In the genomic region with DNA sequence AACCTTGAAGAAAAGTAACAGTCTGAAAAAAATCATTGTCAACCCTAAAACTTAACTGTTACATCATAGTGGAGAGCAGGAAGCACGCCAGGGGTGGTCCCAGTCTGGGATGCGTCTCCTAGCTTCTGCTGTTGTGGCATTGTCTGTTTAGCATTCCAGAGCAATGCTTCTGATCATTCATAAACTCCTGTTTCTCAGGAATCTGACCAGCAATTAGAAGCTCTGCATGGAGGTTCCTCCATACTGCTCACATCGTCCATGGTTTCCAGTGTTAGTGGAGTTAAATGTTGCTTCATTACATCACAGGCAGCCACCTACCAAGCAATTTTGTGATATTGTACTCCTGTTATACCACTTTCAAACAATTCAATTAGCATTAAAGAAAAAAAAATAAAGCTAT, we compare ENCODE assay signal across 21 mouse cellular contexts.
DNase-seq lines count a peak whose midpoint lies in the region; ATAC-seq and TF ChIP-seq lines count a peak whose summit lies in the region.
"Had no signal": no experiment of that assay in that cellular context is flagged by ENCODE, and none has a peak within 500 bp of the region (broad histone marks: within the 10 kb centered on the region; RNA-seq: fewer than 3 reads in every experiment).

No protein-coding gene starts in this region.

- H3K4me1 ChIP-seq in midbrain, embryonic 10.5 days, result peaks cover 29% of the 10 kb centered on the region
- H3K4me1 ChIP-seq in midbrain, postnatal 0 days (ENCODE audit: insufficient read depth, low read length), result no peaks in the 10 kb centered on the region
- peaks cover 5% of the 10 kb centered on the region for H3K4me1 ChIP-seq in hindbrain, embryonic 14.5 days (replicated peaks; ENCODE audit: control insufficient read depth, insufficient read depth, low read length)
- H3K4me1 ChIP-seq in thymus, adult 2 months (replicated peaks; ENCODE audit: control insufficient read depth, insufficient read depth, low read length), result no peaks in the 10 kb centered on the region
- H3K4me1 ChIP-seq: embryonic facial prominence, embryonic 13.5 days; stomach, embryonic 15.5 days had no signal

- WGBS in midbrain, embryonic 10.5 days, result 48% methylated on average over 3 of the region's 3 CpGs
- WGBS in midbrain, postnatal 0 days, result 38% methylated on average over 3 of the region's 3 CpGs
- WGBS in hindbrain, embryonic 14.5 days, result 11% methylated on average over 3 of the region's 3 CpGs
- WGBS in thymus, adult 2 months, result 83% methylated on average over 3 of the region's 3 CpGs

- no peaks in the 10 kb centered on the region for H3K36me3 ChIP-seq in midbrain, embryonic 10.5 days
- no peaks in the 10 kb centered on the region for H3K36me3 ChIP-seq in midbrain, postnatal 0 days (ENCODE audit: insufficient read depth, low read length)
- H3K36me3 ChIP-seq in hindbrain, embryonic 14.5 days (replicated peaks; ENCODE audit: control insufficient read depth, insufficient read depth), result no peaks in the 10 kb centered on the region
- H3K36me3 ChIP-seq in thymus, adult 2 months (ENCODE audit: control insufficient read depth, insufficient read depth, low read length), result no peaks in the 10 kb centered on the region
- H3K36me3 ChIP-seq: embryonic facial prominence, embryonic 13.5 days; stomach, embryonic 15.5 days had no signal

- ATAC-seq in midbrain, postnatal 0 days (ENCODE audit: low FRiP score), result no peak
- ATAC-seq in hindbrain, embryonic 14.5 days (ENCODE audit: low FRiP score), result no peak
- ATAC-seq in megakaryocyte-erythroid progenitor cell, adult 5-6 weeks (replicated peaks; ENCODE audit: low FRiP score, low TSS enrichment, poor library complexity, severe bottlenecking), result no peak
- ATAC-seq: Patski had no signal

- no peak for TF ChIP-seq CTCF in midbrain, postnatal 0 days (IDR thresholded peaks at IDR 0.05)
- TF ChIP-seq CTCF in thymus, adult 2 months (IDR thresholded peaks at IDR 0.05; ENCODE audit: borderline replicate concordance, control insufficient read depth, extremely low read depth, insufficient read depth, low read length, poor library complexity), result no peak

- no peaks in the 10 kb centered on the region for H3K27me3 ChIP-seq in midbrain, embryonic 10.5 days (ENCODE audit: low read depth, poor library complexity, severe bottlenecking)
- H3K27me3 ChIP-seq in midbrain, postnatal 0 days (ENCODE audit: insufficient read depth, low read length), result no peaks in the 10 kb centered on the region
- H3K27me3 ChIP-seq in hindbrain, embryonic 14.5 days (ENCODE audit: control insufficient read depth, insufficient read depth, low read length), result no peaks in the 10 kb centered on the region
- no peaks in the 10 kb centered on the region for H3K27me3 ChIP-seq in thymus, adult 2 months (ENCODE audit: control insufficient read depth, insufficient read depth, low read length)
- H3K27me3 ChIP-seq: embryonic facial prominence, embryonic 13.5 days; Patski; stomach, embryonic 15.5 days had no signal

- no peak overlapping the region for H3K4me3 ChIP-seq in midbrain, embryonic 10.5 days
- H3K4me3 ChIP-seq in midbrain, postnatal 0 days (ENCODE audit: low read depth, low read length), result no peak overlapping the region
- no peak overlapping the region for H3K4me3 ChIP-seq in hindbrain, embryonic 14.5 days (replicated peaks; ENCODE audit: low read length)
- no peak overlapping the region for H3K4me3 ChIP-seq in thymus, adult 2 months (ENCODE audit: control insufficient read depth, insufficient read depth, low read length)
- H3K4me3 ChIP-seq: embryonic facial prominence, embryonic 13.5 days; heart, adult 2 months; myocyte; stomach, embryonic 15.5 days had no signal

- H3K4me2 ChIP-seq in midbrain, postnatal 0 days (ENCODE audit: low read depth, low read length, poor library complexity, severe bottlenecking), result no peak overlapping the region
- no peak overlapping the region for H3K4me2 ChIP-seq in hindbrain, embryonic 14.5 days (replicated peaks)
- H3K4me2 ChIP-seq: embryonic facial prominence, embryonic 13.5 days; liver, embryonic 11.5 days; stomach, embryonic 15.5 days had no signal

- H3K27ac ChIP-seq in midbrain, embryonic 10.5 days (replicated peaks), result peak overlapping the region; percentile 67
- no peak overlapping the region for H3K27ac ChIP-seq in midbrain, postnatal 0 days (ENCODE audit: low read depth, low read length)
- H3K27ac ChIP-seq in hindbrain, embryonic 14.5 days, result peak overlapping the region; percentile 60; the same call in 1 of the 2 replicates
- no peak overlapping the region for H3K27ac ChIP-seq in thymus, adult 2 months (ENCODE audit: control insufficient read depth, insufficient read depth, low read length)
- H3K27ac ChIP-seq: embryonic facial prominence, embryonic 13.5 days; heart, adult 2 months; stomach, embryonic 15.5 days had no signal

- no peaks in the 10 kb centered on the region for H3K9me3 ChIP-seq in midbrain, embryonic 10.5 days (replicated peaks)
- H3K9me3 ChIP-seq in midbrain, postnatal 0 days (ENCODE audit: low read length), result no peaks in the 10 kb centered on the region
- H3K9me3 ChIP-seq in hindbrain, embryonic 14.5 days (ENCODE audit: control insufficient read depth, low read length), result no peaks in the 10 kb centered on the region
- H3K9me3 ChIP-seq: embryonic facial prominence, embryonic 13.5 days; stomach, embryonic 15.5 days had no signal

- H3K9ac ChIP-seq in midbrain, postnatal 0 days (replicated peaks; ENCODE audit: low read length, poor library complexity, severe bottlenecking), result no peak overlapping the region
- no peak overlapping the region for H3K9ac ChIP-seq in hindbrain, embryonic 14.5 days
- H3K9ac ChIP-seq: embryonic facial prominence, embryonic 13.5 days; stomach, embryonic 15.5 days had no signal

- DNase-seq in embryo, embryonic 10 days (ENCODE audit: low spot score), result peak; percentile 22
- no peak for DNase-seq in embryo, embryonic 9.5 days (ENCODE audit: extremely low spot score)
- no peak for DNase-seq in midbrain, embryonic 10.5 days (ENCODE audit: low spot score)
- DNase-seq in midbrain, postnatal 0 days (ENCODE audit: low spot score), result no peak
- DNase-seq in hindbrain, embryonic 14.5 days (ENCODE audit: low spot score), result no peak
- no peak for DNase-seq in thymus, postnatal 10 days (ENCODE audit: low spot score in 2 of 2)
- DNase-seq in thymus, adult 2 months, result no peak
- DNase-seq: adrenal gland, postnatal 10 days; cerebellum, adult 11 months; cerebellum, postnatal 25 days; gastrocnemius, postnatal 14 days; heart, adult 2 months; kidney, adult 11 months; lung, adult 18-20 months; lung, postnatal 14 days had no signal

- TF ChIP-seq POLR2A in thymus, adult 2 months (IDR thresholded peaks at IDR 0.05; ENCODE audit: control insufficient read depth, extremely low read depth, insufficient read depth, low read length, poor library complexity), result no peak

Comparison
In these comparisons a context has a peak if more than half of its experiments do, and no peak if none do; other contexts are left out.
1. H3K27ac ChIP-seq: peak in midbrain, embryonic 10.5 days (single experiment) and hindbrain, embryonic 14.5 days (single experiment); none in midbrain, postnatal 0 days (single experiment) and thymus, adult 2 months (single experiment).